Mouse (Mus musculus) lung, embryonic 14.5 days (tissue): ENCODE data around the gene Usp40. TPM values are rescaled to one million over a fixed set of nuclear protein-coding genes. Genes with fewer than 3 reads are reported as not detected.

Experiments
- ATAC-seq: fragments of 200-750 bp; cut with Nextera tagmentation; 2 replicates; pipeline ENCODE4 v1.8.0; 2017; ENCODE audit warnings: mild to moderate bottlenecking, moderate TSS enrichment, moderate library complexity; ENCODE audit not compliant: insufficient read depth
- DNase-seq: peaks from one replicate; pipeline ENCODE4 v3.0.0-alpha.2; 2015
- H3K27ac ChIP-seq: fragments of 300-500 bp; sonication (generic); 2 replicates; pipeline ENCODE4 v1.5.1; 2014; ENCODE audit warnings: low read depth, mild to moderate bottlenecking, moderate library complexity
- H3K27me3 ChIP-seq: fragments of 300-500 bp; sonication (generic); 2 replicates; pipeline ENCODE4 v1.6.1; 2014; ENCODE audit warnings: low read length, control low read depth; ENCODE audit not compliant: insufficient read depth
- H3K36me3 ChIP-seq: fragments of 300-500 bp; sonication (generic); 2 replicates; pipeline ENCODE4 v1.6.1; 2014; ENCODE audit warnings: control low read depth; ENCODE audit not compliant: insufficient read depth
- H3K4me1 ChIP-seq: fragments of 300-500 bp; sonication (generic); 2 replicates; pipeline ENCODE4 v1.6.1; 2014; ENCODE audit warnings: antibody characterized with exemption, control low read depth; ENCODE audit not compliant: insufficient read depth
- H3K4me2 ChIP-seq: fragments of 300-500 bp; sonication (generic); 2 replicates; pipeline ENCODE4 v1.6.1; 2014; ENCODE audit warnings: mild to moderate bottlenecking
- H3K4me3 ChIP-seq: fragments of 300-500 bp; sonication (generic); 2 replicates; pipeline ENCODE4 v1.5.1; 2014; ENCODE audit warnings: low read depth, low read length
- H3K9ac ChIP-seq: fragments of 300-500 bp; sonication (generic); 2 replicates; pipeline ENCODE4 v1.6.1; 2014
- H3K9me3 ChIP-seq: fragments of 300-500 bp; sonication (generic); 2 replicates; pipeline ENCODE4 v1.6.1; 2016; ENCODE audit warnings: low read depth, low read length, control low read depth
- CTCF ChIP-seq: IDR thresholded peaks from 2 replicates; pipeline ENCODE4 v1.5.1; 2016; ENCODE audit warnings: antibody characterized with exemption, low read depth
- WGBS: fragments of 180-500 bp; shearing (Covaris S2); extraction: QIAGEN DNeasy Blood & Tissue Kit; methylation state at CpG from one replicate; pipeline ENCODE4 v1.1.7; 2014; 5-methylcytosine and 5-hydroxymethylcytosine counted together
- microRNA-seq: library from miRNA; unstranded; fragments of <30 nt; microRNA quantifications from one replicate; pipeline ENCODE4, GENCODE M21; 2016; ENCODE audit warnings: borderline number of aligned reads
- polyA plus RNA-seq: library from polyadenylated mRNA; unstranded; fragments of >200 nt; fragmentation: Nextera tagmentation; extraction: Ambion mirVana; gene quantifications from 2 replicates; pipeline ENCODE4 v1.2.1, GENCODE M21; 2014

Gene Usp40
- polyA plus RNA-seq, 1 experiment from 2014 or later: 36.7 TPM

DNA sequence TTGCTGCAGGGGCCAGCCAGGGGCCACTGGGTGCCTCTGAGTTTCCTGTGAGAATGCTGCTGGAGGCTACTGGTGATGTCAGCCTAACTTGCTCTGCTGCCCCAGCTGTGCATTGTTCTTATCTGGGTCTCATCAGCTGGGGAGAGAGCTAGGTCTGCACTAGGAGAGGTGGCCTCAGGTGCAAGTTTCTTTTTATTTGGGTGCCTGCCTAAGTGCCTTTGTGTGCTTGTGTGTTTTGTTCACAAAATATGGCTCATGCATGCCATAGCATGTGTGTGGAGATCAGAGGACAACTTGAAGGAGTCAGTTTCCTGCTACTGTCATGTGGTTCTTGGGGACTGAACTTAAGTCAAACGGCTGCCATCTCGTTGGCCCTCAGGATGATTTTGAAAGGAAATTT is 108.7 kb downstream of the Usp40 start:
- Histone ChIP-seq H3K9me3 (no peaks in the 10 kb centered on the region), H3K27ac (no peak overlapping the region), H3K36me3 (no peaks in the 10 kb centered on the region), H3K4me3 (no peak overlapping the region), H3K4me1 (no peaks in the 10 kb centered on the region), H3K27me3 (no peaks in the 10 kb centered on the region), H3K4me2 (no peak overlapping the region), H3K9ac (no peak overlapping the region)
- 71% methylated on average over 2 of the region's 2 CpGs for WGBS
- ATAC-seq (no peak), DNase-seq (peak; percentile 10)
- no peak for TF ChIP-seq CTCF

DNA sequence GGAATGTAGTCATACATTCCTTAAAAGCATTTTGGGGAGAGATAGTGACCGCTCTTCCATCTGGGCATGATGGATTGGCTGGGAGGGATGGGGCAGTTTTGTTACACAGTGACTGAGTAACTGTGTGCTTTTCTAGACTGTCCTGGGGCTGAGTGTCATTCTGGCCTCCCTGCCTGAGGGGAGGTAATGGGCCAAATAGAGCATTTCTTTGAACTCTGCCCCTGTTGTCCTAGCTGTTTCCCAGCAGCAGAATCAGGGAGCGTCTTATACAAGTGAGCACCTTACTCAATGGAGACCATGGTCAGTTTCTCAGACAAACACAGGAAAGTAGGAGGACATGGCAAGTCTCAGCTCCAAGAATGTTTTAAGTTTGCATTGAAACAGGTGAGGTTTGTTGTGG is 111.4 kb downstream of the Usp40 start:
- TF ChIP-seq CTCF: no peak
- no peaks in the 10 kb centered on the region for H3K9me3 ChIP-seq
- H3K27me3 ChIP-seq: no peaks in the 10 kb centered on the region
- H3K36me3 ChIP-seq: no peaks in the 10 kb centered on the region
- DNase-seq (no peak), ATAC-seq (no peak)
- H3K4me1 ChIP-seq: no peaks in the 10 kb centered on the region; the same call in 1 of the 2 replicates
- 82% methylated on average over 2 of the region's 2 CpGs for WGBS
- no peak overlapping the region for H3K4me2 ChIP-seq
- no peak overlapping the region for H3K9ac ChIP-seq
- no peak overlapping the region for H3K27ac ChIP-seq
- no peak overlapping the region for H3K4me3 ChIP-seq

Small RNA genes lying within 50 kb of the gene (microRNA-seq; reads per million reads assigned to microRNA genes)
- gene Gm25198: not detected

Other genes with a start within 250 kb of the Usp40 start
- gene Sag, start 204.9 kb downstream of the Usp40 start, polyA plus RNA-seq: 1.9 and 2.0 TPM in 2 replicates
- gene Dgkd, start 155.3 kb downstream of the Usp40 start, polyA plus RNA-seq: 32.8 and 36.1 TPM in 2 replicates
- gene Ugt1a10, start 46.8 kb upstream of the Usp40 start, polyA plus RNA-seq: not detected in 2 replicates
- not detected in 2 replicates for gene Ugt1a9, start 62.2 kb upstream of the Usp40 start, polyA plus RNA-seq
- not detected in 2 replicates for gene Ugt1a8, start 79.3 kb upstream of the Usp40 start, polyA plus RNA-seq
- 1.5 and 1.7 TPM in 2 replicates for gene Ugt1a7c, start 86.5 kb upstream of the Usp40 start, polyA plus RNA-seq
- 0.38 TPM in 1 of 2 replicates, not detected in the other for gene Ugt1a6b, start 94.7 kb upstream of the Usp40 start, polyA plus RNA-seq
- 0.96 and 1.2 TPM in 2 replicates for gene Ugt1a6a, start 126.3 kb upstream of the Usp40 start, polyA plus RNA-seq
- 0.08 TPM in 1 of 2 replicates, not detected in the other for gene Ugt1a5, start 157.5 kb upstream of the Usp40 start, polyA plus RNA-seq
- gene Ugt1a2, start 192.1 kb upstream of the Usp40 start, polyA plus RNA-seq: not detected in 2 replicates
- 6.2 and 8.2 TPM in 2 replicates for gene Dnajb3, start 197.2 kb upstream of the Usp40 start, polyA plus RNA-seq
- 0.16 TPM in 1 of 2 replicates, not detected in the other for gene Ugt1a1, start 203.4 kb upstream of the Usp40 start, polyA plus RNA-seq
- 2.1 and 2.7 TPM in 2 replicates for gene Mroh2a, start 218.4 kb upstream of the Usp40 start, polyA plus RNA-seq